Mouse (Mus musculus) heart, embryonic 16.5 days (tissue): ENCODE results near the gene Ggt1. TPM values are rescaled to one million over a fixed set of nuclear protein-coding genes. Genes with fewer than 3 reads are reported as not detected.

Source experiments
- ATAC-seq: fragments of 200-750 bp; cut with Nextera tagmentation; replicated peaks from 2 replicates; pipeline ENCODE4 v1.8.0; 2017; ENCODE audit warnings: moderate number of reproducible peaks; ENCODE audit not compliant: insufficient read depth, low FRiP score; ENCODE audit errors: extremely low read depth
- H3K27ac ChIP-seq: fragments of 300-500 bp; sonication (generic); 2 replicates; pipeline ENCODE4 v1.5.1; 2014; ENCODE audit warnings: mild to moderate bottlenecking, low read length, control low read depth, moderate library complexity
- H3K27me3 ChIP-seq: fragments of 300-500 bp; sonication (generic); 2 replicates; pipeline ENCODE4 v1.6.1; 2014; ENCODE audit warnings: low read length, mixed read lengths; ENCODE audit not compliant: control insufficient read depth, insufficient read depth
- H3K36me3 ChIP-seq: fragments of 300-500 bp; sonication (generic); 2 replicates; pipeline ENCODE4 v1.6.1; 2014; ENCODE audit not compliant: control insufficient read depth, insufficient read depth
- H3K4me1 ChIP-seq: fragments of 300-500 bp; sonication (generic); 2 replicates; pipeline ENCODE4 v1.6.1; 2014; ENCODE audit warnings: low read length, mixed read lengths; ENCODE audit not compliant: control insufficient read depth, insufficient read depth
- H3K4me2 ChIP-seq: fragments of 300-500 bp; sonication (generic); 2 replicates; pipeline ENCODE4 v1.6.1; 2014; ENCODE audit warnings: low read depth, mild to moderate bottlenecking, control low read depth, low read length
- H3K4me3 ChIP-seq: fragments of 300-500 bp; sonication (generic); 2 replicates; pipeline ENCODE4 v1.5.1; 2014; ENCODE audit warnings: mild to moderate bottlenecking, control low read depth, low read length
- H3K9ac ChIP-seq: fragments of 300-500 bp; sonication (generic); 2 replicates; pipeline ENCODE4 v1.6.1; 2014; ENCODE audit warnings: low read length, control low read depth
- H3K9me3 ChIP-seq: fragments of 300-500 bp; sonication (generic); replicated peaks from 2 replicates; pipeline ENCODE4 v1.6.1; 2016; ENCODE audit warnings: low read length; ENCODE audit not compliant: control insufficient read depth
- WGBS: fragments of 180-500 bp; shearing (Covaris S2); extraction: QIAGEN DNeasy Blood & Tissue Kit; methylation state at CpG from one replicate; pipeline ENCODE4 v1.1.7; 2014; 5-methylcytosine and 5-hydroxymethylcytosine counted together
- polyA plus RNA-seq: library from polyadenylated mRNA; unstranded; fragments of >200 nt; fragmentation: Nextera tagmentation; extraction: Ambion mirVana; gene quantifications from 2 replicates; pipeline ENCODE4 v1.2.1, GENCODE M21; 2015

Ggt1 gene
- polyA plus RNA-seq, 1 experiment from 2014 or later = 2.4 TPM

DNA sequence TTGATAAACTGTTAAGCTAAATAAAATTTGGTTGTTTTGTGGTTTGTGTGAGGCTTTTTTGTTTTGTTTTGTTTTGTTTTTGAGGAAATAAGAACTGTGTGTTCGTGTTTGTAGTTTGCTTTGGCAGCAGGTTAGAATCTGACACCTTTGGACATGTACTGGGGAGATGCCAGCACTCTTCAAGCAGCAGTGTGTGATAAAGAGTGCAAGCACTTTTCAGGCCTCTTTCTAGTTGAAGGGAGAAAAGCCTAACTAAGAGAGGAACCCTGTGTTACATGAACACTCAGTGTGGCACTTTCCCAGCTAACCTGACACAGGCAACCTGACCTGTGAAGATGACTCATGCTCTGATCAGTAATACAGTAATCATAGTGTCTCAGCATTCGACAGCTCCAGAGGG lies 26.0 kb upstream of the Ggt1 start:
- peak overlapping the region; percentile 72 for H3K27ac ChIP-seq
- 46% methylated on average over 2 of the region's 2 CpGs for WGBS
- H3K4me3 ChIP-seq = no peak overlapping the region
- peaks cover 16% of the 10 kb centered on the region for H3K36me3 ChIP-seq
- no peaks in the 10 kb centered on the region for H3K27me3 ChIP-seq
- peak overlapping the region; percentile 16; the same call in 1 of the 2 replicates for H3K4me2 ChIP-seq
- peaks cover 21% of the 10 kb centered on the region for H3K4me1 ChIP-seq
- H3K9ac ChIP-seq = no peak overlapping the region
- ATAC-seq = peak; percentile 73
- no peaks in the 10 kb centered on the region for H3K9me3 ChIP-seq

GRCm38 (mm10) chr10:75536123-75536522 lies 25.3 kb upstream of the Ggt1 start:
- Histone ChIP-seq H3K4me1 (peaks cover 21% of the 10 kb centered on the region), H3K36me3 (peaks cover 16% of the 10 kb centered on the region), H3K4me2 (no peak overlapping the region), H3K27ac (peak overlapping the region; percentile 72), H3K9ac (no peak overlapping the region), H3K9me3 (no peaks in the 10 kb centered on the region), H3K27me3 (no peaks in the 10 kb centered on the region), H3K4me3 (no peak overlapping the region)
- 85% methylated on average over 5 of the region's 5 CpGs for WGBS
- ATAC-seq = no peak

DNA sequence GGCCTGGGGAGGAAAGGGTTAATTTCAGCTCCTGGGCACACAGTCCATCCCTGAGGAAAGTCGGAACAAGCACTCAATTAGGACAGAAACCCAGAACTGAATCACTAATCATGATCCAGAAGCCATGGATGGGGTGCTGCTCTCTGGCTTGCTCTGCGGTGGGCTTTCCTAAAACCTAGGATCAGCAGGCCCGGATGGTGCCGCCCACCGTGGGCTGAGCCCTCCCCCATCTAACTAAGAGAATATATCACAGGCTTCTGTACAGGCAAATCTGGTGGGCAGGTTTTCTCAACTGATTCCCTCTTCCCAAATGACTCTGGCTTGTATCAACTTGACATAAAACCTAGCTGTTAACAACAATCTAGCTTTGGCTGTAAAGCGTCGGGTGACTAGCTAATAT lies 13.5 kb upstream of the Ggt1 start:
- H3K4me2 ChIP-seq = no peak overlapping the region; the same call in 1 of the 2 replicates

GRCm38 (mm10) chr10:75548486-75548885 lies 12.9 kb upstream of the Ggt1 start:
- Histone ChIP-seq H3K4me2 (no peak overlapping the region; the same call in 1 of the 2 replicates), H3K9me3 (peaks cover 4% of the 10 kb centered on the region; the same call in 1 of the 2 replicates), H3K9ac (no peak overlapping the region), H3K27me3 (no peaks in the 10 kb centered on the region), H3K4me3 (no peak overlapping the region), H3K27ac (no peak overlapping the region), H3K36me3 (no peaks in the 10 kb centered on the region), H3K4me1 (peaks cover 9% of the 10 kb centered on the region)
- no peak for ATAC-seq
- 43% methylated on average over 14 of the region's 14 CpGs for WGBS

More for the DNA sequence above, 13.5 kb upstream of the Ggt1 start:
- H3K36me3 ChIP-seq = no peaks in the 10 kb centered on the region
- no peaks in the 10 kb centered on the region for H3K27me3 ChIP-seq
- H3K4me1 ChIP-seq = peaks cover 9% of the 10 kb centered on the region
- no peak for ATAC-seq
- H3K4me3 ChIP-seq = no peak overlapping the region
- H3K27ac ChIP-seq = no peak overlapping the region
- 46% methylated on average over 7 of the region's 7 CpGs for WGBS
- H3K9me3 ChIP-seq = peaks cover 4% of the 10 kb centered on the region; the same call in 1 of the 2 replicates
- H3K9ac ChIP-seq = 0 out of 2 replicates have a peak overlapping the region, but pooled peaks have one; percentile 25

GRCm38 (mm10) chr10:75549886-75550285 lies 11.5 kb upstream of the Ggt1 start:
- no peak overlapping the region for H3K9ac ChIP-seq
- H3K4me2 ChIP-seq = no peak overlapping the region
- H3K36me3 ChIP-seq = no peaks in the 10 kb centered on the region
- H3K4me1 ChIP-seq = peaks cover 9% of the 10 kb centered on the region
- no peak for ATAC-seq
- H3K27ac ChIP-seq = no peak overlapping the region
- 69% methylated on average over 7 of the region's 7 CpGs for WGBS
- H3K27me3 ChIP-seq = no peaks in the 10 kb centered on the region
- H3K4me3 ChIP-seq = no peak overlapping the region
- H3K9me3 ChIP-seq = peaks cover 4% of the 10 kb centered on the region; the same call in 1 of the 2 replicates

- 37% methylated on average over 12 of the region's 12 CpGs for WGBS
- H3K36me3 ChIP-seq = no peaks in the 10 kb centered on the region
- peaks cover 13% of the 10 kb centered on the region for H3K4me1 ChIP-seq
- H3K27ac ChIP-seq = no peak overlapping the region
- H3K27me3 ChIP-seq = no peaks in the 10 kb centered on the region
- no peak overlapping the region for H3K4me3 ChIP-seq
- H3K9ac ChIP-seq = no peak overlapping the region
- ATAC-seq = no peak
- H3K9me3 ChIP-seq = no peaks in the 10 kb centered on the region
- no peak overlapping the region for H3K4me2 ChIP-seq
Measured at GRCm38 (mm10) chr10:75551175-75551574, 10.2 kb upstream of the Ggt1 start.

DNA sequence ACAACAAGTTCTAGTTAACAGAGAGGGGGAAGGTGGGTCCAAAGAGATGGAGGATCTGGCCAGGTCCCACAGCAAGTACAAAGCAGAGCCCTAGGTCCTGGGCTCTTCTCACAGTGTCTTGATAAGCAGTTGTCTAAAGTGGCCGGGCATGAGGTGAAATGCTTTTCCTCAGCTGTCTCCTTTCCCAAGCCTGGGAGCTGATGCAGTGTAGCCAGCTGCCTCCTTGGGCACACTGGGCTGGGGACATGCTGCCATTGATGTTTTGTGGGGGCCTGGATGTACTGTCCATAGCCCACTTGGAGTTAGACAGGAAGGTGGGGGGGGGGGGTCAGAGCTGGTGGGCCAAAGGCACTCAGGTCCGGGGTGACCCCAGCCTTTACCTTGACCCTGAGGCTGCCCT lies 9.3 kb upstream of the Ggt1 start:
- Histone ChIP-seq H3K27ac (no peak overlapping the region), H3K4me3 (no peak overlapping the region)
- ATAC-seq = no peak

DNA sequence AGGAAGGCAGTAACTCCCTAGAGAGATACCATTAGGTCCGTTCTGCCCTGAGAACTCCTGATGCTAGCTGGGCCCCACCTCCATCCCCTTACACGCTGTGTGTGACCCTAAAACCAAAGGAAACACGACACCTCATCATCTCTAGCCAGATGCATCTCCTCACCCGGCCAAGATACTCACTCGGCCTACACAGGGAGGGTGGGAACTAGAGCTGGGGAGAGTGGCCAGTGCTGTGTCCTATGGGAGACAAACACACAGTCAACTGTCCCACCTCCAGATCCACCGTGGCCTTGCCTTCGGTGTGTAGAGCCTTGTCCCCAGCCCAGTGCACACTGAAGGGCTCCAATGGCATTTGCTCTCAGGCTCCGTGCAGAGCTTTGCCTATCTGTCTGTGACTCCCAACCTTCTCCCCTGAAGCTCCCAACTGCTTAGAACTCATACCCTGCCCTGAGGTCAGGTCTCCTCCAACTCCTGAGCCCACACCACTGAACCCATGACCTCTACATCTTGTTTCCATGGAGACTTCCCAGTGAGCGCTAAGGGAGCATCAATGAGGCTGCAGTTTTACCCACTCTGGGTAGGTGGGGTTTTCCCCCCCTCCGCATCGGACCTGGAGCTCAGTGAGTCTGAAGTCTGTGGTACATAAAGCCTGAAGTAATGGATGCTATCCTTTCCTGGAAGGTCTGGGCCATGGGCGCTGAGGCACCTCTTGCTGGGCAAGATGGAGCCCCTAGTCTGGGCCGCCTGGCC lies 8.5 kb upstream of the Ggt1 start:
- WGBS = 73% methylated on average over 13 of the region's 13 CpGs
- Histone ChIP-seq H3K36me3 (no peaks in the 10 kb centered on the region), H3K4me3 (no peak overlapping the region), H3K4me2 (no peak overlapping the region), H3K27me3 (0 out of 2 replicates have a peak, but pooled peaks cover 4% of the 10 kb centered on the region), H3K27ac (no peak overlapping the region), H3K9me3 (no peaks in the 10 kb centered on the region), H3K4me1 (peaks cover 18% of the 10 kb centered on the region), H3K9ac (no peak overlapping the region)
- ATAC-seq = no peak

More for the DNA sequence above, 9.3 kb upstream of the Ggt1 start:
- no peak overlapping the region for H3K9ac ChIP-seq
- no peak overlapping the region for H3K4me2 ChIP-seq
- no peaks in the 10 kb centered on the region for H3K9me3 ChIP-seq
- no peaks in the 10 kb centered on the region for H3K36me3 ChIP-seq
- 0 out of 2 replicates have a peak, but pooled peaks cover under 1% of the 10 kb centered on the region for H3K27me3 ChIP-seq
- peaks cover 19% of the 10 kb centered on the region for H3K4me1 ChIP-seq
- WGBS = 42% methylated on average over 2 of the region's 2 CpGs

DNA sequence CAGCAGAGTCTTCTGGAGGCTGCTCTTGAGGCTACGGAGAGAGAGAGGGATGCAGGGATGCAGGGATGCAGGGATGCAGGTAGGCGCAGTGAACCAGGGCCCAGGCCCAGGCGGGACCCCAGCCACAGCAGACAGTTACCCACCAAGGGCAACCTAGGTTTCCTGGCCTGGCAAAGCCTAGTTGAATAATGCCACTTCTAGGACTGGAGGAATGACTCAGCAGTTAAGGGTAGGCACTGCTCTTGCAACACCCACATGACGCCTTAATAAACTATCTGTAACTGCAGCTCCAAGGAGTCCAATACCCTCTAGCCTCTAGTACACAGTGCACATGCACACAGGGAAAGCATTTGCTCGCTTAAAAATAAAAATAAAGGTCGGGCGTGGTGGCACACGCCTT lies 7.3 kb upstream of the Ggt1 start:
- H3K9ac ChIP-seq = no peak overlapping the region
- ATAC-seq = no peak
- WGBS = 90% methylated on average over 8 of the region's 8 CpGs

More for the DNA sequence above, 7.3 kb upstream of the Ggt1 start:
- no peak overlapping the region for H3K27ac ChIP-seq
- peaks cover 11% of the 10 kb centered on the region for H3K4me1 ChIP-seq
- no peak overlapping the region for H3K4me3 ChIP-seq
- H3K36me3 ChIP-seq = no peaks in the 10 kb centered on the region
- H3K27me3 ChIP-seq = peaks cover 12% of the 10 kb centered on the region
- no peaks in the 10 kb centered on the region for H3K9me3 ChIP-seq
- H3K4me2 ChIP-seq = no peak overlapping the region
